Mouse (Mus musculus) embryo, embryonic 10.5 days (tissue): ENCODE measurements around the gene 1700037H04Rik.

ENCODE experiments used
- DNase-seq: peaks from one replicate; pipeline ENCODE4 v3.0.0-alpha.2; 2015; ENCODE audit warnings: low spot score

1700037H04Rik gene

DNA sequence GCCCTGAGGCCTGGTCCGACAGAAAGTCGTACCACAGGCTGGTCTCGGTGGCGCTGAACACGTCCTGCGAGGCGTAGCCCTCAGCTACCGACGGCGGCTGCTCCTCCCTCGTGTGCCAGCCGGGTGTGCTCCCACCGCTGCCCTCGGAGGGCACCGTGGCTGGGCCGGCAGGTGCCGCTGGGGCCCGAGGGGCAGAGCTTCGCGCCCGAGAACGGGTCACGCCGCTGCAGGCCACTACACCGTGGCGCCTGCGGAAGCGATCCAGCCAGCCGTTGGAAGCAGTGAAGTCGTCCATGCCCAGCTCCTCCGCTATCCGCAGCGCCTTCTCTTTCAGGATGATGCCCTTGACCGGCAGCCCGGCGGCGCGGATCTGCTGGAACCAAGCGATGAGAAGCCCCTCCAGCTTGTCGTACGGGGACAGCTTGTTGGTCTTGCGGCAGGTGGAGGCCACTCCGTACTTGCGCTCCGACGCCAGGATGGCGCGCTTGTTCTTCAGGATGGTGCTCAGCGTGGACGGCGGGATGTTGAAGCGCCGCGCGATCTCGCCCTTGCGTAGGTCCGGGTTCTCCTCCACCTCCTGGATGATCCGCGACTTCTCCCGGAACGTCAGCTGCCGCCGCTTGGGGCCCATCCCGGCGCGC is 19.5 kb upstream of the 1700037H04Rik start:
- DNase-seq, result peak; percentile 75

DNA sequence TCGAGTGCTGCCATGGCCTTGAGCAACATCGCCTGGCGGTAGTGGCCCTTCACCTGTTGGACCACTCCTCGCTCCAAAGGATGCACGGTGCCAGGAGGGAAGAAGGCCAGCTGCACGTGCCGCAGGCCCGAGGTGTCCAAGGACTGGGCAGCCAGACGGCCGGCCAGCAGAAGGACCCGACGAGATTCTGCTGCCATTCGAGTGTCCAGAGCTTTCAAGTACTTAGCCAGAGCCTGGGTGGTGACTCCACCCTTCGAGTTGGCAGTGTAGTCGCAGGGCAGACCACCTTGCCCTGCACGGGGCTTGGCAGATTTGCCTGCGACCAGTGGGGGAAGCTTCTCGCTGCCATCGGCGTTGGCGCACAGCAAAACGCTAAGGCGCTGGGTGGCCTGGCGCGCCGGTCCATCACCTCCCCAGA is 19.0 kb upstream of the 1700037H04Rik start:
- no peak for DNase-seq

DNA sequence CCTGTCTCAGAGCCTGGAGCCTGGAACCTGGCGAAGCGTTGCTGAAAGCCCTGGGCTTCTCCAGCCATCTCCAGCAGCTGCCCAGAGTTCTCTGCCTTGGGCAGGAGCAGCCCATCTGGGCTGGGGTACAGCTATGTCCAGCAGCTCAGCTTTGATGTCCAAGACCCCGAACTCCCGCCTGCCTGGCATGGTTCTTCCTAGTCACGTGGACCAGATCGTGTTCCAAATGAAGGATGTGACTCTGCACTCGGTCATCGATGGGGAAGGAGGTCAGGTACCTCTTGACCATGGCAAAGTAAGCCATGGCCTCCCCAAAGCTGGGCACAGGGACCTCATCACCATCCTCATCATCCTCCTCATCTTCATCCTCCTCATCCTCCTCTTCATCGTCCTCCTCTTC is 18.1 kb upstream of the 1700037H04Rik start:
- DNase-seq, result no peak

DNA sequence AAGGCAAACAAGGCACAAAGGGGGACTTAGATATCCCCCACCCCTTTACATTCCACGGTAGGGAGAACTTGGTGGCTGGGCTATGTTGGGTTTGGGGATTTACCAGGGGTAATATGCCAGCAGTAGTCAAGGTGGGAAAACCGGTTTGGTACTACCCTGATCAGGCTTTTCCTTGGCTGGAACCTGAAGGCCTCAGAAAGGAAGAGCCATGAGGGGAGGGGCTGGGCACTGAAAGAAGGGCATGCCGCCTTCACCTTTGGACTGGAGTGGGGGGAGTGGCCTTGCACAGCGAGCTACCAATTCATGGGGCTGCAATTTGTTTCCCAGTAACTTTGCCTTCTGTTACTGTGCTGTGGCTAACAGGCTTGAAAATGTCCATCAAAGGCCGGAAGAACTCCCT is 16.6 kb upstream of the 1700037H04Rik start:
- no peak for DNase-seq

DNA sequence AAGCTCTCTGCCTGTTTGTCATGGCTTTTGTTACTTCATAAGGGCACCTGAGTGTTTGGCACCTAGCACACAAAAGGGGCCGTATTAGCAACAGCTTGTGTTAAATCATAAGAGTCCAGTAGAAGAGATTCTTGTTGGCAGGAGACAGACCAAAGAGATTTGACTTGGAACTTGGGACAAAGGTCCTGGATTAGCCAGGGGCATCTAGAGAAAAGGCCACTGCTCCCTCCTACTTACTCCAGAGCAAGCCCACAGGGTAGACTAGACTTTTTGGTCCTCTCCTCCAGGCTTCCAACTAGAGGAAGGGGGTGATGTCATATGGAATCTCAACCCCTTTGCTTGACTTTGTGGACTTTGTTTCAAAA is 16.0 kb upstream of the 1700037H04Rik start:
- DNase-seq, result no peak

DNA sequence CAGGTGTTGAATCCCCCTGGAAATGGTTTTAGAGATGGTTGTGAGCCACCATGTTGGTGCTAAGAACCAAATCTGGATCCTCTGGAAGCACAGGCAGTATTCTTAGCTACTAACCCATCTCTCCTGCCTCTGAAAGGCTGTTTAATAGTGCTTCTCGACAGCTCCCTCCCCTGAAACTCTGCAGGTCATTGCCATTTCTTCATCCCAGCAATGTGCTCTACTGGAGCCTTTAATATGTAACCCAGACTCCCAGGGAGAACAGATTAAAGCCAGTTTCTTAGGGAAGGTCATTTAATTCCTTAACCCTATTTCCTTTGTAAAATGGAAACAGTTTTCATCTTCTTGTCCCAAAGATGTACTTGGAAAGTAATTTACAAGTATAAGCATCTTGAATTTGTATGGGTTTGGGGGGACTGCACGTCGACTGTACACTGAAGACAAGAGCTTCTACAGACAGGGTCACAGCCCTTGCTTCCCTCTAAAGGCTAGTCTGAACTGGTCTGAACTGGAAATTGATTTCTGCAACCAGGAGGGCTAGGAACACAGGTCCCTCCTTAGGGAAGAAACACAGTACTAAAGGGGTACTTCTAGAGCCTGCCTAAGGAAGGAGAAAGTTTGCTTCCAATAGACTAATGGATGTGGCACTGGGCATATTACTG is 15.5 kb upstream of the 1700037H04Rik start:
- no peak for DNase-seq

DNA sequence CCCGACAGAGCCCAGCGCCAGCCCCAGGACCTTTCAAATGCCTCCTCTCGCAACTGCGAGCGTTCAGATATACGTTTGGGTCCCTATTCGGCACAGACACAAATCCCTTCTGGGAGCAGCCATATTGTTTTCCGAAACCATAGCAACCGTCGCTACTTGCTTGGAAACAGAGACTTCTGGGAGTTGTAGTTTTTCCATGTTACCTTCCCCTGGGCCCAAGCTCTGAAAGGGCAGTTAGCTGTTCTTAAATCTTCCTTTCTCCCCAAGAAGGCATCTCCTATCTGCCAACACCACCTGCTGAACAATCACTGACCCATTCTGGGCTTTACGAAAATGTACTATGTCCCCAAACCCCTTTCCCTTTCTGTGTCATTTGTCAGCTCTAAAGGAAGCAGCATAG is 14.8 kb upstream of the 1700037H04Rik start:
- peak; percentile 94 for DNase-seq

DNA sequence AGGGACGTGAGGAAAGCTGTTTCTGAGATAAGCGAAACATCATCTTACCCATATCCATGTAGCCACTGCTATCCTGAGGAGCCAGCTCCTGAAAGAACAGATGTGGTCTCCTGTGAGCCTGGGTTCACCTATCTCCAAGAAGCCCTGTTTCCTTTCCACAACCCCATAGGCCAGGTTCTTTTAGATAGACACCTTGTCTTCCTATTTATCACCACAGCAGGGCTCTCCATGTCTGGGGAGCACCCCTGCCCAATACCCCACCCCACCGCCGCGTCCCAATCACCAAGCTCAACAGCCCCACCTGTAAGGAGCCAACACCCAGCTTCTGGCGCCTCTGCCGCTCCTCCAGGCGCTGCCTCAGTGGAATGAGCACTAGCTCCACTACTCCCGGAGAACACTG is 12.4 kb upstream of the 1700037H04Rik start:
- no peak for DNase-seq

DNA sequence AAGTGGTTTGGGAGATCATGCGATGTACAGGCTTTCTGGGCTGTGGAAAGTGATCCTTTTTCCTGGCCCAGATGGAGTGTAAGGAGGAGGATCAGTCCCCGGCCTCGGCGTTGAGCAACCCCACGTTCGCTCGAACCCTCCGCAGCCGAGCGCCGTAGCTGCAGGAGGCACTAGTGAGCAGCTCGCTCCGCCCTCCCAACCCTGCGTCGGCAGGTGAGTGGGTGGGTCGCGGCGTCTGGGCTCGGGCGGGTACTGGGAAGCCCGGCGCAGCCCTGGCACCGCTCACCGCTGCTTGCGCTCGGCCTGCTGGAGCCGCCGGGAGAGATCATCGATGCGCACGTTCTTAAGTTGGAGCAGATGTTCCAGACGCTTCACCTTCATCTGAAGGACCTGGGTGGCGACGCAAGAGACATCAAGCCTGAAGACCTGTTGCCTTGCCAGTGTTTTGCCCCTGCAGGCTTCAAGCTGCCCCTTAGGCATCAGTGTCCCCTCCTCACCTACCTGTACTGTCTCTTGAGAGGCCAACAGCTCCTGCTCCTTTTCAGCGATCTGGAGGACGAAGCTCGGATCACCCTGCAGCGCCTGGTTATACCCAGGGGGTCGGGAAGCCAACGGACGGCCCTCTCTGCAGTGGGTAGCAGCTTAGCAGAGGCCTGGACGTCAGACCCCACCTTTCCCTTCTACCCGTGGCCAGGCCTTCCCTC is 11.7 kb upstream of the 1700037H04Rik start:
- DNase-seq, result no peak

DNA sequence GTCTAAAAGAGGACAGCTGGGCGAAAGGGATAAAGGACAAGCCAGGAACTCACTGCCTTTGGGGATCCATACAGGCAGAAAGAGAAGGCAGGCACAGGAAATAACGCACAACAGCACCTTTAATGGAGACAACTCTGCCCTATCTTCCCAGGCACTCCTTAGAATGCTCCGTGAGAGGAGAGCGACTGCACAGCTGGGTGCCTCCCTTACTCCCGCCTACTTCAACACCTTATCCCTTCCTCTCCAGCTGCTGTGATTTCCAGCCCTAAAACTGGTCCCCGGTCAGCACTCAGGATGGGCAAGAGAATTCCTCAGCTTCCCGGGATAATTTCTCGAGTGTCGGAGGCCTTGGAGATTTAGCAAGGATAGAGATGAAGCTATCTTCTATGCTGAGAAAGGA is 11.1 kb upstream of the 1700037H04Rik start:
- DNase-seq, result no peak

DNA sequence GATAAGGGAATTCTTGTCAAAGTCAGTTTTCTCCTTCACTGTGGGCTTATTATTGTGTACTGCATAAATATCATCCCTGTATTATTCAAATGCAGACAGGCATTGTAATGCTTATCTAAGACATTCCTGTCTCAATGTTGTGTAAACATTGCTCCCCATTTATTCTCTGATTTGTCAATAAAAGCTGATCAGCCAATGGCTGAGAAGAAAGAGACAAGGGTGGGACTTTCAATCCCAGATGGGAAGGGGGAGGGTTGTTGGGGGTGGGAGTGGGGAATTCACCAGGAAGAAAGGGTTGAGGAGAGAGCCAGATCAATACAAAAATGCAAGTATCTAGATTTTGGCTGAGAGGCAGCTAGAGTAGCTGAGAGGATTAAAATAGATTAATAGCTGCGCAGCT is 9.0 kb upstream of the 1700037H04Rik start:
- no peak for DNase-seq

DNA sequence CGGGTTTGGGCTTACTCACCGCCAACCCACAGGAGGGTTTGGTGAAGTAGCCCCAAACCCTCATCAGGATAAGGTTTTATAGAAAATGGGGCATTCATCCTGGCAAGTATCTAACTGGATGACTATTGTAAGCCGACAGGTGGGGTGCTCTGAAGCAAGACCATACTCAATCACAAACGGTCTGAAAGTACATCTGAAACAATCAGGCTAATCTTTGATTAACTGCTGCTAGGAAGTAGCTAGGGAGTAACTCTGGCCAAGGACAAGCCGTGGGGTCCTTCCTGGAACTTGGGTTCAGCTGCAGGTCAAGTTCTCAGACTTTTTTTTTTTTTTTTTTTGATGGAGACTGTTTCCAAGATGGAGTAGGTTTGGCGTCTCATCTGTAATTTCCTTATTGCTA is 8.1 kb upstream of the 1700037H04Rik start:
- DNase-seq, result no peak

DNA sequence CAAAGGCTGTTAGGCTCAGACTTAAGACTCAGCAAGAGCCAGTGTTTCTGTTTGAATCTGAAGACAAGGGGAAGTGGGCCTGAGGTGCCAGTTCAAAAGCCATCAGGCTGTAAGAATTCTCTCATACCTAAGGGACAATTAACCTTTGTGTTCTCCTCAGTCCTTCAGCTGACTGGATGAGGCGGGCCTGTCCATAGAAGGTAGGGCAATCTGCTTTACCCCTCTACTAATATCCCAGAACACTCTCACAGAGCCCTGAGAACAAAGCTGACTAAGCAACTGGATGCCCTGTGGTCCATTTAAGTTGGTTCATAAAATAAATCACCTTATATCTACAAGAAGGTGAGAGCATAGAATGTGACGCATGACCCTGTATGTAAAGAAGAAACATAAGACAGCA is 6.3 kb upstream of the 1700037H04Rik start:
- DNase-seq, result no peak

DNA sequence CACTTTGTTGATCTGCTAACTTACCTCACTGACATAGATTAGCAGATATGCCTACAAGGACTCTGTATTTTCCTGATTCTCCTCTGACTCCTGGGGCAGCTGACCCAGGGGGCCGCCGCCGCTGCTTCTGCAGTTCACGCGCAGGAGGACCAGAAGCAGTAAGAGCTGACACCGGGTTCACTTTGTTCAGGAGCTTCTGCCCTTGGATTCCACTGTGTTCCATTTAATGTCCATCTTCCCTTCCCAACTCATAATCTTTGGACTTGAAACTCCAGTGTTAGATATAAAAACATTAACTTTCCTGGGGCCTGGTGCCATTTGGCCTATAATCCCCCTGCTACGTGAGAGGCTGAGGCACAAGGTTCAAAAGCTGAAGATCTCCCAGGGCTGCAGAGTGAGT is 4.0 kb upstream of the 1700037H04Rik start:
- DNase-seq, result no peak

DNA sequence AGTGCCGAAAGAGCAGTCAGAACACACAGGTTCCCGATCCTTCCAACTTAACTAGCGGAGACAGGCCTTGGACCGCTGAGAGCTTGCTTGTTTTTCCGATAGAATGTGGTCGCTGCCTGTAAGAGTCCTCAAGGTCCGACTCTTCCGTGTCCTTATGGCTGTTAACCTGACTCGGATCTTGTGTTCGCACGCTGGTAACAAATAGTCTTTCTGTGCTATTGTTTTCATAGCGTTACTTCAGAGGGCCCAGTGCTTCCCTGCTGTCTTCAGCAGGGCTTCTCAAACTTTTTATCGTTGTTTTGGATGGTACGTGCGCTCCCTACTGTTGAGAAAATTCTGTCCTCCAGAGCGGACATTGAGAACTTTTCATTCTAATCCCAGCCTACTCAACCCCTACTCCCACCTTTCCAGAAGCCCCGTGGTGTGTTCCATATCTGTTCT is 810 bp upstream of the 1700037H04Rik start:
- peak; percentile 71 for DNase-seq

DNA sequence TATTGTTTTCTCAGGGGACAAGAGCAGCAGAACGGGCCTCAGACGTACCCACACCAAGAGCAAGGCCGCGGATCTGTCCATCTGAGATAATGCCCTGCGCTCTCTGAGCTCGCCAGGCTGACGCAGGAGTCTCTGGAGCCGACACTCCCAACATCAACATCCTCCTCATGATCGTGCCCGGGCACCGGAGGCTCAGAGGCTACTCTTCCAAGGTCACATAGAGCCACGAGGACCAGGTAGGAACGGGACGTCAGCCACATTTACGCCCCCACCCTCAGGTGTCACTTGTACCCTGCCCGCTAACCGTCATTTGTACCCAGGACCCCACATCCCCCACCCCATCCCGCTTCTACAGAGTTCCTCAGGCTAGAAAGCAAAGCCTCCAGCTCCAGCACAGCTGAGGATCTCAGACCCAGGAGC is 380 bp downstream of the 1700037H04Rik start:
- peak; percentile 56 for DNase-seq

DNA sequence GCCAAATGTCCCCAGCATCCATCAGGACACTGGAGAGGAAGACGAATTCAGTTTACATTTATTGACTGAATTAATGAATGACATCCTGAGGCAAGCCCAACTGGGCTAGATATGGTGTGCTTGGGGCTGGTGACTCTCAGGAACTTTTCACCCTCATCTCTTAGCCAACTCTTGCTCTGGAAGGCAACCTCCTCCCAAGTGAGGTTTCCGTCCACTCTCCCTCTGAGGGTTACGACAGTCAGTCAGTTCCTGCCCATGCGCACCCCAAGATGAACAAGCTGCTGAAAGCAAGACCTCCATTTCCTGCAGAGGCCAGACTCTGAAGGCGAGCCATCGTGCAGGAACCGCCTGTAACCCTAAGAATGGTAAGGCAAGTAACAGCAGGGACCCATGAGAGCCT is 2.9 kb downstream of the 1700037H04Rik start:
- no peak for DNase-seq

DNA sequence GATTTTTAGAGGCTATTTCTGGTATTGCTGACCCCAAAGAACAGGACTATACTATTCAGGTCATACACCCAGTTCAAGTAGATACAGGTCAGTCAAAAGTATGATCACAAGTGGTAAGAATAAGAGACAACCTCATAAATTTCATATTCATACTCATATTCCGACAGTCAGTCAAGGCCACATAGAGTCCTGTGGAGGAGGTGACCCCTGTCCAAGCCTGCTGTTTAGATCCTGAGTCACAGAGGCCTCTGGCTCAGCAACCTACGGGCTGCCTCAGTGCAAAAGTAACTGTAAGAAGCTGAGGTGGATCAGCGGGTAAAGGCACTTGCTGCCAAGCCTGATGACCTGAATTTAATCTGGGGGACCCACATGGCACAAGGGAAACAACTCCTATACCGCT is 5.8 kb downstream of the 1700037H04Rik start:
- no peak for DNase-seq

DNA sequence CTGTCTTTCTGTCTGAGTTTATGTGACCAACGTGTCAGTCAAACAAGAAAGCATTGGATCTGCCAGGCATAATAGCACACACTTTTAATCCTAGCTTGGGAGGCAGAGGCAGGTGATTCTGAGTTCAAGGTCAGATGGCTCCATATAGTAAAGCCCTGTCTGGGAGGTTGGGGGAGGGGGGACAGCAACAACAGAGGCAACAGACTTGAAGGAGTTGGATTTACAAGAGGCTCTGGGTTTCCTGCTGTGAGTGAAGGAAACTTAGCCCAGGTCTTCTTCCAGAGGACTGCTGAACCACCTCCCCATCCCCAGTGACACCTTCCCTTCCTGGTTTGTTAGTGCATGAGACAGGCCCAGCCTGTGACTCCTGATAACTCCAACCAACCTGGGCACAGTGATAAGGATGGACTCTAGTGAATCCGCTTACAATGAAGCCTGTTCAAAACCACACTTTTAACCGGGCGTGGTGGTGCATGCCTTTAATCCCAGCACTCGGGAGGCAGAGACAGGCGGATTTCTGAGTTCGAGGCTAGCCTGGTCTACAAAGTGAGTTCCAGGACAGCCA is 7.6 kb downstream of the 1700037H04Rik start:
- no peak for DNase-seq

DNA sequence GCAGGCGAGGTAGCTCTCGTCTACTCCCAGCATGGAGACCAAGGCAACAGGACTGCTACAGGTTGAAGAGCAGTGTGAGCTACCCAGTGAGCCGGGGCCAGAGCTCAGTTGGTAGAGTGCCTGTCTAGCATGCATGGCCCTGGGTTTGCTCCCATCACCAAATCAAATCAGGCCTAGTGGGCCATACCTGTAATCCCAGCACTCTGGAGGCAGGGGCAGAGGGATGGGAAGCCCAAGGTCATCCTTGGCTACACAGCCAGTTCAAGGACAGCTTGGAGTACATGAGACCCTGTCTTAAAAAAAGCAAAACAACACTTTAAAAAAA is 10.7 kb downstream of the 1700037H04Rik start:
- no peak for DNase-seq

DNA sequence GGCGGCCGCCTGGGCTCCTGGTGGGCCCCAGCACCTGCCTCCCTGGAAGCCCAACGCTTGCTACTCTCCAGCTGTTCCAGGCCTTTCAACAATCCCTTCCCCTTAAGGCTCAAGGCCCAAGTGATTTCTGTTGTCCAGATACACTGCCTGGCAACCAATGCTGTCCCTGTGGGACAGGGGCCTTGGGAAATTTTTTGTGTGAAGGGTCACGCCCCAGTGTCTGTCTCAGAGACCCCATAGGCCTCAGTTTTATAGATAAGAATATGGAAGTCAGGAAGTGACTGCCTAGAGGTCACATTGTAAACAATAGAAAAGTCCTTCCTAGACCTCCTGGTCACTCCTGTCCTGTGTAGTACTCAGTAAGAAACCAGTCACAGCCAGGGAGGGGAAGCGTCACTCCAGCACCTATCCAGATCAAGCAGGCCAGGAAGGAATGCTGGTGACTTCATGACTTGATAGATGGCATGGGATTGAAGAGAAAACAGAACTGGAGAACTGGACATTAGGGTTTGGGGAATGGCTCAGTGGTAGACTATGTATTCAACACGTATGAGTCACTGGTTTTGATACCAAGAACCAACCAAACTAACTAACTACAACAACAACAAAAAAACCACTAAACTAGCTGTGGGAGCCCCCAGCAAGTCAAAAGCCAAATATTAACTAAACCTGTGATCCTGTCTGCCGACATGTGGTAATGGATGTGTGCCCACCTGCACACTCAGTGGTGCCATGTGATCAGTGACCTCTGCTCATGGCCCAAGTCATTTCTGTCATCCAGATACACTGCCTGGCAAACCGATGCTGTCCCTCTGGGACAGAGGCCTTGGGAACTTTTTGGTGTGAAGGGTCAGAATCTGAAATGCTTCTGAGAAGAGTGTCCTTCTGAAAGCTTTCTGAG is 11.3 kb downstream of the 1700037H04Rik start:
- DNase-seq, result no peak

DNA sequence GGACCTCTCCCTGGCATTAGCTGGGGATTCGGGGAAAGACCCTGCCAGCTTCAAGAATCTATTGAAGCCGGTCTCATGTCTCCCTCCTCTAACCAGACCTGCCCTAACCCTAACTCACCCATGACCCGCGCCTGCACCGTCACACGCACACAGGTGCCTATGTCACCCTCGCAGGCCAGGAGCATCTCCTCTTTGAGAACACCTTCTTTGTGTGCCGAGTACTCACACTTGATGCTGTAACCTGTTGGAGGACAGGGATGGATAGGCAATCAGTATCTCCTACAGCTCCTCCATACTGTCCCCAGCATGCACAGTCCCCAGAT is 12.9 kb downstream of the 1700037H04Rik start:
- no peak for DNase-seq
